ENCODE assay signal across 8 mouse cellular contexts in genomic region chr4:53440816-53441571, GRCm38 (mm10). TPM values are rescaled to one million over a fixed set of nuclear protein-coding genes. Genes with fewer than 3 reads are reported as not detected.
DNase-seq lines count a peak whose midpoint lies in the region; ATAC-seq and TF ChIP-seq lines count a peak whose summit lies in the region.

No protein-coding gene starts in this region.

- peak overlapping the region; percentile 96 for H3K4me2 ChIP-seq in embryonic facial prominence, embryonic 15.5 days (replicated peaks)
- H3K4me2 ChIP-seq in heart, embryonic 14.5 days (ENCODE audit: low read length): peak overlapping the region; percentile 90
- H3K4me2 ChIP-seq in liver, embryonic 16.5 days (ENCODE audit: low read depth, low read length): peak overlapping the region; percentile 89
- H3K4me2 ChIP-seq in neural tube, embryonic 12.5 days (replicated peaks): peak overlapping the region; percentile 100

- H3K4me3 ChIP-seq in embryonic facial prominence, embryonic 15.5 days (replicated peaks): peak overlapping the region; percentile 88
- peak overlapping the region; percentile 66 to 91 for H3K4me3 ChIP-seq in heart, embryonic 14.5 days (ENCODE audit: control insufficient read depth in 1 of 2, insufficient read depth in 1 of 2, low read depth in 1 of 2, low read length in 2 of 2)
- peak overlapping the region; percentile 75 for H3K4me3 ChIP-seq in liver, embryonic 16.5 days (ENCODE audit: low read depth, low read length)
- peak overlapping the region; percentile 90 for H3K4me3 ChIP-seq in neural tube, embryonic 12.5 days
- peak overlapping the region; percentile 92 for H3K4me3 ChIP-seq in thymus, adult 2 months (ENCODE audit: control insufficient read depth, insufficient read depth, low read length)

- H3K9me3 ChIP-seq in embryonic facial prominence, embryonic 15.5 days (replicated peaks): no peaks in the 10 kb centered on the region
- no peaks in the 10 kb centered on the region for H3K9me3 ChIP-seq in heart, embryonic 14.5 days (ENCODE audit: control insufficient read depth, low read length)
- no peaks in the 10 kb centered on the region for H3K9me3 ChIP-seq in liver, embryonic 16.5 days (replicated peaks; ENCODE audit: control insufficient read depth, low read length)
- no peaks in the 10 kb centered on the region for H3K9me3 ChIP-seq in neural tube, embryonic 12.5 days

- H3K9ac ChIP-seq in embryonic facial prominence, embryonic 15.5 days: peak overlapping the region; percentile 85
- peak overlapping the region; percentile 84 for H3K9ac ChIP-seq in heart, embryonic 14.5 days (ENCODE audit: low read length)
- peak overlapping the region; percentile 83 for H3K9ac ChIP-seq in liver, embryonic 16.5 days (ENCODE audit: low read depth, low read length)
- peak overlapping the region; percentile 85 for H3K9ac ChIP-seq in neural tube, embryonic 12.5 days

- TF ChIP-seq CTCF in thymus, adult 2 months (IDR thresholded peaks at IDR 0.05; ENCODE audit: borderline replicate concordance, control insufficient read depth, extremely low read depth, insufficient read depth, low read length, poor library complexity): no peak

- no peak for TF ChIP-seq POLR2A in thymus, adult 2 months (IDR thresholded peaks at IDR 0.05; ENCODE audit: control insufficient read depth, extremely low read depth, insufficient read depth, low read length, poor library complexity)

- peak; percentile 50 for DNase-seq in CD4-positive helper T cell, adult 2 months (ENCODE audit: low read depth, low spot score)
- DNase-seq in adrenal gland, postnatal 14 days: peak; percentile 67
- peak; percentile 61 for DNase-seq in kidney, postnatal 10 days
- peak; percentile 35 for DNase-seq in thymus, adult 2 months

- no peak; the same call in 1 of the 2 replicates for ATAC-seq in embryonic facial prominence, embryonic 15.5 days (ENCODE audit: insufficient number of reproducible peaks, low FRiP score, low TSS enrichment, low read depth)
- ATAC-seq in heart, embryonic 14.5 days (ENCODE audit: insufficient number of reproducible peaks, insufficient read depth, low FRiP score, low read depth): peak; percentile 19; the same call in 1 of the 2 replicates
- ATAC-seq in liver, embryonic 16.5 days (ENCODE audit: low read depth): no peak
- peak; percentile 35 for ATAC-seq in neural tube, embryonic 12.5 days (ENCODE audit: low FRiP score, low read depth)

- H3K27ac ChIP-seq in embryonic facial prominence, embryonic 15.5 days (replicated peaks): peak overlapping the region; percentile 87
- peak overlapping the region; percentile 14 to 85; a peak in 3 of 4 replicates for H3K27ac ChIP-seq in heart, embryonic 14.5 days (replicated peaks in 1 of 2; ENCODE audit: control insufficient read depth in 1 of 2, insufficient read depth in 1 of 2, low read depth in 2 of 2, low read length in 2 of 2)
- peak overlapping the region; percentile 59 for H3K27ac ChIP-seq in liver, embryonic 16.5 days (ENCODE audit: low read length)
- H3K27ac ChIP-seq in neural tube, embryonic 12.5 days: 0 out of 2 replicates have a peak overlapping the region, but pooled peaks have one; percentile 37
- no peak overlapping the region for H3K27ac ChIP-seq in thymus, adult 2 months (ENCODE audit: control insufficient read depth, insufficient read depth, low read length)

- H3K36me3 ChIP-seq in embryonic facial prominence, embryonic 15.5 days: no peaks in the 10 kb centered on the region
- H3K36me3 ChIP-seq in heart, embryonic 14.5 days (ENCODE audit: control insufficient read depth, insufficient read depth, low read length): no peaks in the 10 kb centered on the region
- H3K36me3 ChIP-seq in liver, embryonic 16.5 days (ENCODE audit: control insufficient read depth, insufficient read depth): no peaks in the 10 kb centered on the region
- no peaks in the 10 kb centered on the region for H3K36me3 ChIP-seq in neural tube, embryonic 12.5 days
- H3K36me3 ChIP-seq in thymus, adult 2 months (ENCODE audit: control insufficient read depth, insufficient read depth, low read length): no peaks in the 10 kb centered on the region

- H3K4me1 ChIP-seq in embryonic facial prominence, embryonic 15.5 days: peaks cover 29% of the 10 kb centered on the region
- peaks cover 5 to 19% of the 10 kb centered on the region in 2 experiments for H3K4me1 ChIP-seq in heart, embryonic 14.5 days (ENCODE audit: control insufficient read depth in 2 of 2, insufficient read depth in 2 of 2, low read length in 2 of 2)
- H3K4me1 ChIP-seq in liver, embryonic 16.5 days (ENCODE audit: control insufficient read depth, low read depth, low read length): peaks cover 18% of the 10 kb centered on the region
- peaks cover 25% of the 10 kb centered on the region for H3K4me1 ChIP-seq in neural tube, embryonic 12.5 days
- H3K4me1 ChIP-seq in thymus, adult 2 months (replicated peaks; ENCODE audit: control insufficient read depth, insufficient read depth, low read length): peaks cover 7% of the 10 kb centered on the region

- H3K27me3 ChIP-seq in embryonic facial prominence, embryonic 15.5 days: no peaks in the 10 kb centered on the region
- no peaks in the 10 kb centered on the region for H3K27me3 ChIP-seq in heart, embryonic 14.5 days (ENCODE audit: control insufficient read depth, insufficient read depth, low read length)
- H3K27me3 ChIP-seq in liver, embryonic 16.5 days (ENCODE audit: control insufficient read depth, insufficient read depth, low read depth, low read length): peaks cover 24% of the 10 kb centered on the region
- H3K27me3 ChIP-seq in neural tube, embryonic 12.5 days (replicated peaks): 0 out of 2 replicates have a peak, but pooled peaks cover 3% of the 10 kb centered on the region
- no peaks in the 10 kb centered on the region; the same call in 1 of the 2 replicates for H3K27me3 ChIP-seq in thymus, adult 2 months (ENCODE audit: control insufficient read depth, insufficient read depth, low read length)

- WGBS in embryonic facial prominence, embryonic 15.5 days: under 1% methylated on average over 45 of the region's 45 CpGs
- under 1% methylated on average over 45 of the region's 45 CpGs for WGBS in heart, embryonic 14.5 days
- 1% methylated on average over 39 of the region's 45 CpGs for WGBS in liver, embryonic 16.5 days (ENCODE audit: insufficient replicate concordance)
- under 1% methylated on average over 44 of the region's 45 CpGs for WGBS in neural tube, embryonic 12.5 days
- 3% methylated on average over 44 of the region's 45 CpGs for WGBS in thymus, adult 2 months

RNA-seq across cellular contexts. Expression of gene Slc44a1, which starts 0.8 kb away (rescaled TPM):
- total RNA-seq in adrenal gland, postnatal 14 days (2021): 68.1 and 74.7 TPM in 2 replicates
- polyA plus RNA-seq in embryonic facial prominence, embryonic 15.5 days (2015; fragmentation: Nextera tagmentation; extraction: Ambion mirVana): 47.9 and 48.2 TPM in 2 replicates
- polyA plus RNA-seq in heart, embryonic 14.5 days (2014; fragmentation: Nextera tagmentation; extraction: Ambion mirVana): 28.6 and 34.0 TPM in 2 replicates
- 7.3 and 9.7 TPM in 2 replicates for polyA plus RNA-seq in liver, embryonic 16.5 days (2015; fragmentation: Nextera tagmentation; extraction: Ambion mirVana)
- 17.0 and 17.6 TPM in 2 replicates for polyA plus RNA-seq in neural tube, embryonic 12.5 days (2016; fragmentation: Nextera tagmentation; extraction: Ambion mirVana)
- polyA plus RNA-seq in thymus, adult 2 months (2012; rRNA removed): 17.8 and 18.1 TPM in 2 replicates

Comparison
In these comparisons a context has a peak if more than half of its experiments do, and no peak if none do; other contexts are left out.
1. ATAC-seq: peak in heart, embryonic 14.5 days (single experiment) and neural tube, embryonic 12.5 days (single experiment); none in embryonic facial prominence, embryonic 15.5 days (single experiment) and liver, embryonic 16.5 days (single experiment).
2. Peak in every context shown above with its lines, with median percentiles within 50 percentile points of each other: DNase-seq, H3K4me2 ChIP-seq, H3K4me3 ChIP-seq and H3K9ac ChIP-seq.